Mouse (Mus musculus): ENCODE data around the gene Pih1d2.
A peak's percentile ranks its signal among the peaks of the same experiment; 100 is the strongest.
"Not testable (repeated sequence)": the region's sequence is repeated elsewhere in the genome, so short reads cannot be mapped to it uniquely, and the experiment has no call there.

Gene Pih1d2

DNA sequence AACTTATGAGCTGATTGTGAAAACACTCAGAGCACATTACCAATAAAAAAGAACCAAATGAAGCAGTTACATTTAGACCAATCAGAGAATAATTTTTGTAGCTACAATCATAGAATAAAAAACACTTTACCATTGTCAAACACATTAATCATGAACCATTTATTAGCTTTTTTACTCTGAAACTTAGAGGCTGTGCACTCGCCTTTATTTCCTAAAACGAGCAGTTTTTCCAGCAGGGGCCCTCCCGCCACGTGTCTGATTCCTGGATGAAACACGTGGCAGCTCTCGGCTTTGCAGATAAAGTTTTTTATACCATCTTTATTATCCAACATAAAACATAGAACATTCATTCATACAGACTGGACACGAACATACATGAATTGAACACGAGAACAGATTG, 13.8 kb downstream of the Pih1d2 start:
- DNase-seq: not testable (repeated sequence)

DNA sequence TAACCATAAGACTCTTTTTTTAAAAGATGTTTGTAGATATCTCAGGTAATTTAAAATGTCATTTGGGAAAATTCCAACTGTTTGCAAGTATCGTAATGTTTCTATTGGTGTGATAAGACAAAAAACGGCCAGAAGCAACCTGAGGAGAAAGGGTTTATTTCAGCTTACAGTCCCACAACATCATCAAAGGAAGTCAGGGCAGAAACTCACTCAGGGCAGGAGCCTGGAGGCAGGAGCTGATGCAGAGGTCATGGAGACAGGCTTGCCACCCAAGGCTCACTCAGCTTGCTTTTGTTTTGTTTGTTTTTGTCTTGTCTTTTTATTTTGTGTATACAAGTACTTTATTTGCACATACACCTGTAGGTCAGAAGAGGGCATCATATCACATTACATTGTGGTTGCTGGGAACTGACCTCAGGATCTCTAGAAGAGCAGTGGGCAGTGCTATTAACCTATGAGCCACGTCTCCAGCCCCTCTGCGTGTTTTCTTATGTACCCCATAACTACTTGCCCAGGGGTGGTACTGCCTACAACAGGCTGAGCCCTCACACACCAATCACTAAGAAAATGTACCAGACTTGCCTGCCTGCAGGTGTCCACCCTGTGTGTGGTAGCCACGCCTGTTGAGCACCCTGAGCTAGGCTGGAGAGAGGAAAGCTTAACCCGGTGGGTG, 15.0 kb downstream of the Pih1d2 start:
- no peak for DNase-seq

DNA sequence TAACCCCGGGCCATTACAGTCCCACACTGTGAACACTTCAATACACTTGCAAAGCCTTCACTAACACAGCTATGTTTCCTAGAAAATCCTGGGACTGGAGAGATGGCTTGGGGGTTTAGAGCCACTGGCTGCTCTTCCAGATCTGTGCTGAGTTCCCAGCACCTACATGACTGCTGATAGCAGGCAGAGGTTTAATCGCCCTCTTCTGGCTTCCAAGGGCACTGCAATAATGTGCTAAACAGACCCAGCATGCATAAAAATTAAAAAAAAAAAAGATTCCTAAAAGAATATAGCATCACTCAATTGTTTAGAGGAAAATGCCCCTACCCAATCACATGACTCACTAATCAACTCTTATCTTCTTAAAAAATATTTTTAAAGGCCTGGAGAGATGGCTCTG, 15.9 kb downstream of the Pih1d2 start:
- no peak for DNase-seq

DNA sequence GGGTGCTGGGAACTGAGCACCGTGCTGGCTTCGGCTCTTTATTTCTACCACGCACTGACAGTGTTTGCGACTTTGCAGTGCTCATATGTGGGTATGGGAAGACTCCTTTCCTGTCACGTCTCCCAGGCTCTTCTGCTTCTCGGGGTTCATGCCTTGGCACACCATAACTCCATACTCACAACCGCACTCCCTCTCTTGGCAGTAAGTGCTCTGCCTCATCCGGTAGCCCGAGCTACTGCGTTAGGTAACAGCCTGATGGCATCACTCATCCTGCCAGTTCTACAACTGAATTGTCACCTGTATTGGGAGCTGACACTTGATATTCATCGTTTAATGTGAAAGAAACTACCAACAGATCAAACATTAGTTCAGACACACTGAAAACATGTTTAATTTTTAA, 17.1 kb downstream of the Pih1d2 start:
- no peak for DNase-seq

DNA sequence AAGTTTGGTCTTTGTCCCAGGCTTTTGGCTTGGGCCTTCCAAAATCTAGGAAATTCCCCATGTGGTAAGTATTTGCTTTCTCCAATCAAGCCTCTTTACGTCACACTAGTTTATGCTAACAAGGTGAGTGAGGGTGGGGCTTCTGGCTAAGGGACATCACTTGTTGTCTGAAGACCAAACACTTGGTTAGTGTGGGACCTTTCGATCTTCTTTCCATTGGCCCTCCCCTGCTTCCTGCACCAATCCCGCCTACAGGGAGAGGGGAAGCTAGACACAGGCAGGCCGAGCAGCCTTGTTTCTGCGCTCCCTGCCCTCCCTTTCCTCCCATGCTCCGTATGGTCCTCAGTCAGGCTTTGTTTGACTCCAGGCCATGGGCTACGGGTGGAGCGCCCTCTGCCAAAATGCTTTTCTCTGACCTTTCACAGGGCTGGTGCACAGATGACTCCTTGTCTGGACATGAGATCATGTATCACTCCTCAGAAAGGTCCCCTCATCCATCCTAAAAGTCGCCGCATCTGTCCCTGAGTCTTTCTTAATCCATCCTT, 29.8 kb downstream of the Pih1d2 start:
- DNase-seq: no peak

DNA sequence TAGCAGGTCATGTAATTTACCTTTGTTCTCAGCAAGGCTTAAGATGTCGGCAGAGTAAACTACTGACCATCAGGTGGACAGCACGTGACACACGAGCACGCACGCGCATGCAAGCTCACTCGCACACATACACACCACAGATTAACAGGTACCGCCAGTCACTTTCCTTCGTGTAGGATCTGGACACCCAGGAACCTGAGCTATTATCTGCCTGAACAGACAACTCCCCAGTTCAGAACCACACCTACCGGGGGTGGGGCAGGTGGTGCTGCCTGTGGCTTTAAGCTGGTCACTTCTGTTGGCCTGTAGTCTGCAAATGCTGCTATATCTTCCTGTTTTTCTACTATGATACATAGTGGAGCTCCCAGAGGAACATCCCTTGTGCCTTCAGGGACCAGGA, 33.4 kb downstream of the Pih1d2 start:
- DNase-seq: no peak

DNA sequence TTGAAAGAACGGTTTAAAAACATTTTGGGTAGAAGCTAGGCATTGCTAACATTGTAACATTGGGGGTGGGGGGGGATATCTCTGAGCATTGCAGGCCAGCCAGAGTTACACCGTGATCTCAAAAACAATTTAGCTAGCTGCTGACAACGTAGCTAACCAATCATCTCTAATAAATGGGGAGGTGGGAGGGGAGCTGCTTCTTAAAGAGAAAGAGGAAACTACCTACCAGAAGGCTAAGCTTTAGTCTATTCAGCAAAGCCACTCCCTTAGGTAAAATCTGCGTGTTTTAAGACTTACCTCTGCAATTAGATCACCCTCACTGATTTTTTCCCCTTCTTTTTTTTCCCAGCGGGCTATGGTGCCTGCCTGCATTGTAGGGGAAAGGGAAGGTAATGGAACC, 41.3 kb downstream of the Pih1d2 start:
- no peak for DNase-seq

DNA sequence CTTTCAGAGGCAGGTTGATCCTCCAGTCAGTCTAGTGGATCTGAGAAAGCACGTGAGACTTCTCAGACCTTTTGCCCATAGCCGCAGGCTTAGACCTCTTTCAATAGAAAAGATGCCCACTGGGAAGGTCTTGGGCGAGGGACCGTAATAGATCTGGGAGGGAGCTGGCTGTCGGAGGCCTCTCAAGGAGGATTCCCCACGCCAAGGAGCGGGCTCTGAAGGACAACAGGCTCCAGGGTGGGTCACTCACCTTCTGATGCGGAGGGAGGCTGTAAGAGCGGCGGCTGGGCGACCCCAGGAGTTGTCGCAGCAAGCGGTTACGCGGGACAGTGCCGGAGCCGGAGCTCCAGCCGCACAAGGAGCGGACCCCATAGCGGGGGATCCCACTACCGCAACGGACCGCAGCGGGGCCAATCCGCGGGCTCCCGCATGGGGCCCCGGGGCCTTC, 41.8 kb downstream of the Pih1d2 start:
- no peak for DNase-seq

DNA sequence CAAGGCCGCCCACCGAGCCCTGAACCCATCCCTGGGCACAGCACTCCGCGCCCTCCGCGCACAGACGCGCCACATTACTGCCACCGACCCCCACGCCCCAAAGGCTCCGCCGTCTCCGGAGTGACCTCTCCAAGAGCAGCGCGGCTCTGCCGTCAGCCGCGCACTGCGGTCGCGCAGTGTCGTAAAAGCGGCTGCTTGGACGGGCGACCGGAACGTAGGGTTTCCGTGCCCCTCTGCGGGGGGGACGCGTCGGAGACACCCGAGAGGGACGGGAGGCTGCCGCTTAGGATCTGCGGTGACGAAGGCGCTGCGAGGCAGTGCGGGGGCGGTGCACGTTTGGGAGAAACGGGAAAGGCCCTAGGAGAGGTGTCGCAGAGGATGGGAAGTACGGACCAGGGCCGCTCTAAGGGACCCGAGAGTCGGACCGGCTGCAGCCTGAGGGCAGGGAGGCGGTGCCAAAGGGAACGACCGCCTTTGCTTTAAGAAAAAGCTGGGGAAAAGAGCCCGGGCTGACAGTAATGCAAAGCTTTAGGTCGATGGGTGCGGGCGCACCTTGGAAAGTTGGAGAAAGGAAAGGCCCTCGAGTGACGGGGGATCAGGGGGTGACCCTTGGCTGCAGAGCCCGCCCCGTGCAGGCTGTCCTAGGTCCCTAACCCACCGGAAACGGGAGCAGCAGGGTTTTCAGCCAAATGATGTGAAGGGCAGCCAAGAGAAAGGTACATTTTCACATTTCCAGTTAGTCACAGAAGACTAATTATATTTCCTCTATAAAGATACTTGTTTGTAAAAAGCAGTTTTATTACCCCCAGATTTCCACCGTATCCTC, 42.5 kb downstream of the Pih1d2 start, which contains the start of gene Dlat:
Gene Dlat, minus strand, starts transcription at position 389 of the 826 bp plus-strand sequence.
- DNase-seq: peak; percentile 93

DNA sequence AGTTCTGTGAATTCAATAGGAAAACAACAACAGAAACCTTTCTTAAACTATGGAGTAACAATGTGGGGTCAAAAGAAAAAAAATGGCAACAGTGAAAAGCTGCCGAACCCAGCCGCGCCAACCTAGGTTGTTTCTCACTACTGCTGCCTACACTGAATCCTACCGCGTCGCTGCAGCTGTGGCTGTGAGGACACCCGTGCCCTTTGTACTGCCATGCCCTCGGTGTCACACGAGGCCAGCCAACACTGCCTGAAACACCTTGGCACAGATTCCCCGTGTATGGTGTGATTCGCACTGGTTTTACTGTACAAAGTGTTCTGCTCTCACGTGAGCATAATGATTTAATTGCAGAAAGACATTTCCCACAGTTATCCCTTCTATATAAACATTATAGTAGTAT, 43.3 kb downstream of the Pih1d2 start:
- DNase-seq: peak; percentile 37

DNA sequence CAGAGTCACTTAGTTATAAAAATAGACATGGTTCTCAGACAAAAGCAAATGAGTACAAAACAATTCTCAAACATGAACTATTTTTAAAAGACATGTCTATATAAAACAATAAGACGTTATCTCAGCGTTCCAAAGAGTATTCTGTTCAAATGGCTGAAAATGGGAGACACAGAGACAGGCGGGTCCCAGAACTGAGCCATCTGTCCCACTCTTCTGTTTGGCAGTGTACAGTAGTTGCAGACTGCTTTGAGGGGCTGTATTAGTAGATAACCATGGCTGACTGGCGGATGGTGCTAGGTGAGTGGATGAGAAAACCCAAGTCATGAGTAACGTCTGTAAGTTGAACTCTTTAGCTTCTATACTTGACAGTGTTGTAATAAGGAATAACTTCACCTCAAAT, 47.7 kb downstream of the Pih1d2 start:
- no peak for DNase-seq

DNA sequence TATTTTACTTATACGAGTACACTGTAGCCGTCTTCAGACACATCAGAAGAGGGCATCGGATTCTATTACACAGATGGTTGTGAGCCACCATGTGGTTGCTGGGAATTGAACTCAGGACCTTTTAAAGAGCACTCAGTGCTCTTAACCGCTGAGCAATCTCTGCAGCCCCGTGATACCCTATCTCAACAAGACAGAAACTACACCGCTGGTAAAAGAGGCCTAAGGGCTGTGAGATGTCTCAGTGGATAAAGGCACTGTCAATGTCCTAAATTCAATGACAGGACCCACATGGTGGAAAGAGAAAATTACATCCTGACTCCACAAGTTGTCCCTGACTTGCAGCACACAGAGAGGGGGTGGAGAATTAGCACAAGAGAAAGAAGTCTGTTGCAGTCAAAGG, 49.3 kb downstream of the Pih1d2 start:
- no peak for DNase-seq

DNA sequence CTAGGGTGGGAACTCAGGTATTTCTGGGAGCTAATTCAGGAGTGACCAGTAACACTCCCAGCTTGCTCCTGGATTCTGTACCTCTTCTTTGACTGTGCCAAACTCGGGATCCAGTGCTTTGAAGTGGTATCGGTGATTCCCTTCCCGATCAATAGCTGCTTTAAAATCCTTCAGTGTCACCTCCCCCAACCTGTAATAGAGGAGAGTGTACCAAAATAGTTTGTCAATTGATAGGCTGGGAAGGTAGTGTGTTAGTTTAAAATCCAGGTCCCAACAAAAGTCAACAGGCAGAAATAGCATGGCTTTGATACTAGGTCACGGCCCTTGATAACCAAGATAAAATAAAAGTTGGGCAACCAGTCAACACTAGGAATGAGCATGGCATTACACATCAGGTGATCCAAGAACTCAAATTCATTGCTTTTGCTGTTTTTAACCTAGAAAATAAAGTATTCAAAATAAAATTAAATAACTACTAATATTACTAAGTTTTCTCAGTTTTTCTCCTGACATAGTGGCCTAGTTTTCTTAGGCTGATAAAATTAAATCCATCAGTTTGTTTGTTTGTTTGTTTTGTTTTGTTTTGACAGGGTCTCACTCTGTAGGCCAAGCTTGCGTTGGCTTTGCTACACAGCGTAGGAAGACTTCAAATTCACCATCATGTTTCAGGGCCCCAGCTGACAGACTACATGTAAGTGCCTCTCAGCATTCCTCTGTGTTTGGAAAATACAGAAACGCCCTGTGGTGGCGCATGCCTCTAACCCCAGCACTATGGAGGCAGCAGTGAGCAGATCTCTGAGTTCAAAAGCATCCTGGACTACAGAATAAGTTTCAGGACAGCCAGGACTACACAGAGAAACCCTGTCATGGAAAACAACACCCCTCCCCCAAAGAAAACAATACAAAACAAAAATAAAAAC, 50.7 kb downstream of the Pih1d2 start:
- DNase-seq: no peak

DNA sequence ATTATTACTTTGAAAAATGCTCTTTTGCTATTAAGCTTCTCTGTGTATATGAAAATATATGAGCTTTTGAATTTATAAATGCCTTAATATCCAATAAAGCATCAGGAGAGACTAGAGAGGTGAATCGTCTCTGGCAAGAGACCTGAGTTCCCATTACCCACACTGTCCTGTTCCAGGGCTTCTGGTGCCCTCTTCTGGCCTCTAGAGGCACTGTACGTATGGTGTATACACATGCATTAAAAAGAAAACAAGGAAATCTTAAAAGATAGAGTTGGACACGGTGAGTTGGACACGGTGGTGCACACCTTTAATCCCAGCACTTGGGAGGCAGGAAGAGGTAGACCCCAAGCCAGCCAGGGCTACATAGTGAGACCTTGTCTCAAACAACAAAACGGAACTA, 53.6 kb downstream of the Pih1d2 start:
- DNase-seq: no peak
